Mouse (Mus musculus): ENCODE data around the gene Kdsr. TPM values are rescaled to one million over a fixed set of nuclear protein-coding genes. Genes with fewer than 3 reads are reported as not detected.

The Kdsr gene
- 10 to 100 TPM; 24.0 to 24.8 TPM for total RNA-seq (2021)
- long read RNA-seq, experiment 1, full-length matches to known transcripts = 13 of 15 reads
- long read RNA-seq, experiment 1, partial matches to known transcripts = 0 of 15 reads
- long read RNA-seq, experiment 1, other reads (novel, unspliced or antisense) = 2 of 15 reads
- long read RNA-seq, experiment 2, full-length matches to known transcripts = 21 of 22 reads
- long read RNA-seq, experiment 2, partial matches to known transcripts = 0 of 22 reads
- long read RNA-seq, experiment 2, other reads (novel, unspliced or antisense) = 1 of 22 reads

DNA sequence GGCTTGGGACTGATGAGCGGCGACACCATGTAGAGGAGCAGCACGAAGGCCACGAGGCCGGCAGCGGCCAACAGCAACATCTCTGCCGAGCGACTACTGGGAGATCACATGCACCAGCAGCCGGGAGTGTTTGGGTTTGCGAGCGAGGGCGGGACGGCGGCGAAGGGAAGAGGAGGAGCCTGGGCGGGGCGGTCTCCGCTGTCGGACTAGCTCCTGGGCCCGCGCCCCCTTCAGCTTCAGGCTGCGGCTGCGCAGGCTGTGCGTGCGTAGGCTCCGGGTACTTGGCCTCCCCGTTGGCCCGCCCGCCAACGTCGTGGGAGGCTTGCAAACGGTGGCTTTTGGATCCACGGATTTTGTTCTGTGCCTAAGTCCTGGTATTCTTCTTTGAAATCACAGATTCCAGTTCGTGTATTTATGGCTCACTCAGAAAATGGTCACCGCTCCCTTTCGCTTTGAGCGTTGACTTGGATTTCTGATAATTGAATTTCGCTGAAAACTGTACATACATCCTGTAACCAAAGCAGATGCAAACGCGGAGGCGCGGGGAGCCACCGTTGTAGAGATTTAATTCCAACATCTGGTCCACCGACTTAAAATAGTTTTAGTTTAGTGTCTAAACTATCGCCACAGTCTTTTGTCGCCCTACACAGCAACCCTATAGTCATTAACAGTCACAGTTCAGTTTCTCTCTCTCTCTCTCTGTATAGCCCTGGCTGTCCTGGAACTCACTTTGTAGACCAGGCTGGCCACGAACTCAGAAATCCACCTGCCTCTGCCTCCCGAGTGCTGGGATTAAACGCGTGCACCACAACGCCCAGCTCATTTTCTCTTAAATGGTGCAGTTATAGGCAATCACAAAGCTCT lies at the start of gene Kdsr:
TSS of gene Kdsr (minus strand) at position 156 of the 864 bp plus-strand sequence.
- peak; percentile 98 to 99 for DNase-seq (ENCODE audit: low spot score in 2 of 2)
- intact Hi-C loops (cut with DNase I) = no loop called here

DNA sequence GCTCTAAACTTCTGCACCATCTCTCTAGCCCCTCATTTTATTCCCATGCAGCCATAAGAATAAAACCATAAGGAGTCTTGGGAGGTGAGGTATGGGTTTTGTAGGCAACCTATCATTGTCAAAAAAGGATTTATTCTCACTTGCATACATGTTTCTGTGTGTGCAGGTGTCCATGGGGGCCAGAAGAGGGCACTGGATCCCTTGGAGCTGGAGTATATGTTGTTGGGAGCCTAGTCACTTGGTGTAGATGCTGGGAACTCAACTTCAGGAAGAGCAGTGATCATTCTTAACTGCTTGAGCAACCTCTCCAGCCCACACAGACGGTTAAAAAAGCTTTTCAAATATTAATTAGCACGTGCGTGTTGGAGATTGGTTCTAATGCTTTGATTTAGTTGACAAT lies 40.4 kb upstream of the Kdsr start:
- intact Hi-C loops (cut with DNase I) = no loop called here
- no peak for DNase-seq (ENCODE audit: low spot score in 2 of 2)

GRCm38 (mm10) chr1:106799406-106799805 lies 39.9 kb upstream of the Kdsr start:
- DNase-seq (ENCODE audit: low spot score in 2 of 2) = no peak
- intact Hi-C loops (cut with DNase I) = no loop called here

DNA sequence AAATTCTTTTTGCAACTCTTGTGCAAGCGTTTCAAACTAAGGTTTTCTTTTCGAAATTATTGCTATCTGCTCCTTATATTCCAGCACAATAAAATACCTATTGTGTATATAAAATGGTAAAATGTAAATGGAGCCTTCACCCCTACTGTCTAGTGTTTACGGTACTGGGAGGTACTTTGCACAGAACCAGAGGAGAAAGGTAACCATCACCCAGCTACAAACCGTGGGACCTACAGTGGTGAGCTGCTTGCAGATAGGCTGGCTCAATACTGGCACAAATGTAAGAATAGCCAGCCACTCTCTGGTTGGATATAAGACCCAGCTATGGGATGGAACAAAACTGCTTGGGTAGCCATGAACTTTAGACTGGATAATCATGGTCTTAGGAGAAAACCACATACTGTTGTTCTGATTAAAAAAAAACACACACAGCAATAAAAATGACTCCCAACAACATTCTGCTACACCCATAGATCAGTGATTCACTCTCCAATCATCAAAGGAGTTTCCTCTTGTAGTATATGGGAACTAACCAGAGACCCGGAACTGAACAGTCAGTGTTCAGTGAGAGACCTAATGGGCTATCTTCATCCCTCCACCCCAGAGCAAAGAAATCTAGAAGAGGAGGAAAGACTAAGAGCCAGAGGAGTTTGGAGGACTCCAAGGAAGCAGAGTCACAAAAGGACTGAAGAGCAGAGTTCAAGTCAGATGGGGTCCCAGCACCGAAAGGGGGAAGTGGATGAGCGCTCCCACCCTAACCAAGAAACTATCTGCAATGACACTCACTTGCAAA lies 37.7 kb upstream of the Kdsr start:
- intact Hi-C loops (cut with DNase I) = no loop called here

GRCm38 (mm10) chr1:106796542-106796924 lies 37.0 kb upstream of the Kdsr start, which contains the start of gene Vps4b:
Gene Vps4b (minus strand): TSS chr1:106796728.
- intact Hi-C loops (cut with DNase I) = no loop called here
- DNase-seq (ENCODE audit: low spot score in 2 of 2) = peak; percentile 93 to 94

More for the DNA sequence above, 37.7 kb upstream of the Kdsr start:
- DNase-seq (ENCODE audit: low spot score in 2 of 2) = peak in 1 of 2 experiments; percentile 3

- DNase-seq (ENCODE audit: low spot score in 2 of 2) = peak in 1 of 2 experiments; percentile 10
- intact Hi-C loops (cut with DNase I) = no loop called here
Observed at GRCm38 (mm10) chr1:106795634-106796541, 36.4 kb upstream of the Kdsr start.

GRCm38 (mm10) chr1:106774896-106775295 lies 15.4 kb upstream of the Kdsr start:
- DNase-seq (ENCODE audit: low spot score in 2 of 2) = no peak
- intact Hi-C loops (cut with DNase I) = no loop called here

GRCm38 (mm10) chr1:106774092-106774491 lies 14.6 kb upstream of the Kdsr start:
- intact Hi-C loops (cut with DNase I) = no loop called here
- DNase-seq (ENCODE audit: low spot score in 2 of 2) = no peak

- intact Hi-C loops (cut with DNase I) = no loop called here
- no peak for DNase-seq (ENCODE audit: low spot score in 2 of 2)
Observed at GRCm38 (mm10) chr1:106768773-106769172, 9.2 kb upstream of the Kdsr start.

DNA sequence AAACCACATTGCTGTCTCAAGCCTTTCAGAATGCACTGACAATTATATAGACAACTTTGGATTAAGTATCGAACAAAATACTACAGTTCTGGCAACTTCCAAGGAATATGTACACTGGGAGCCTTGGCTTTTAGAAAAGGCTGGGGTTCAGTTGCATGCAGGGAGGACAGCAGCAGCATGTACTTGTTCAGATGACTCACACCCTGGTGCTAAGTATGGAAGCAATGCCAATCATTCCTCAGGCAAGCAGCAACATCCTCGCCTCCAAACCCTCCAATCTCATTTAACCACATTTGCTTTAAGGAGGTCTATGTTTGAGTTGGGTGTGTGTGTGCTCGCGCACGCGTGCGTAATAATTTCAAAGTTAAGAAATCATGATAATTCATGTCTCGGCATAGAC lies 6.2 kb upstream of the Kdsr start:
- intact Hi-C loops (cut with DNase I) = no loop called here
- peak; percentile 8 to 32 for DNase-seq (ENCODE audit: low spot score in 2 of 2)

DNA sequence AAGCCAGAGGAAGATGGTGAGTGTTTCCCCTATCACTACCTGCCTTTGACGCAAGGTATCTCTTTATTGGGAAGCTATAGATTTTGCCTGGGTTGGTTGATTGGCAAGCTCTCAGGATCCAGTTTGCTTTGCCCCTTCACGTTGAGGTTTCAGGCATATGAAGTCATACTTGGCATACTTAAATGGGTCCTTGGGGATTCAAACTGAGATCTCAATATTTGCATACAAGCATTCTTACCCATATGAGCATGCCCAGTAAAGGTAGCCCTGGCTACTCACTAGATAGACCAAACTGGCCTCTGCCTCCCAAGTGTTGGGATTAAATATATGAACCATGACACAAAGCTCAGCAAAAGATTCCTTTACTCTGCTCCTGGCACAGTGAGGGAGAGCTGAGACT lies 5.3 kb upstream of the Kdsr start:
- no peak for DNase-seq (ENCODE audit: low spot score in 2 of 2)
- intact Hi-C loops (cut with DNase I) = no loop called here

DNA sequence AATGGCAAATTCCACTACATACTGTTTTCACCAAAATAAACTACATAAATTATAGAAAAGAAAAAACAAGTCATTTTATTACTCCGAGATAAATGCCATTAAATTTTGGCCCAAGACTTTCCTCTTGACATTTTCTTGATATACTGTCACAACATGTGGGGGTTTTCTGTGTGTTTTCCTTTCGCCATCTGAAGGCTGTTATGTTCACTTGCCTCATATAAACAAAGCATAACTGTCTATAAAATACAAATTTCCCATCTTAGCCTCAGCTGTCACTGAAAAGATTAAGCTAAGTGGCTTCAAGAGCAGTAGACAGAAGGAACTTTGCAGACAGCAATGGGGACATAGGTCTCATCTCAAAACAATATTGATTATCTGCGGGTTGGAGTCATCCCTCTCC lies 4.8 kb upstream of the Kdsr start:
- DNase-seq (ENCODE audit: low spot score in 2 of 2) = no peak
- intact Hi-C loops (cut with DNase I) = no loop called here

- DNase-seq (ENCODE audit: low spot score in 2 of 2) = no peak
- intact Hi-C loops (cut with DNase I) = no loop called here
Observed at GRCm38 (mm10) chr1:106760750-106761149, 1.2 kb upstream of the Kdsr start.

- DNase-seq (ENCODE audit: low spot score in 2 of 2) = peak; percentile 18 to 51
- intact Hi-C loops (cut with DNase I) = no loop called here
Observed at GRCm38 (mm10) chr1:106758734-106759571, 574 bp downstream of the Kdsr start.

- DNase-seq (ENCODE audit: low spot score in 2 of 2) = no peak
- intact Hi-C loops (cut with DNase I) = no loop called here
Observed at GRCm38 (mm10) chr1:106756633-106757032, 2.9 kb downstream of the Kdsr start.

DNA sequence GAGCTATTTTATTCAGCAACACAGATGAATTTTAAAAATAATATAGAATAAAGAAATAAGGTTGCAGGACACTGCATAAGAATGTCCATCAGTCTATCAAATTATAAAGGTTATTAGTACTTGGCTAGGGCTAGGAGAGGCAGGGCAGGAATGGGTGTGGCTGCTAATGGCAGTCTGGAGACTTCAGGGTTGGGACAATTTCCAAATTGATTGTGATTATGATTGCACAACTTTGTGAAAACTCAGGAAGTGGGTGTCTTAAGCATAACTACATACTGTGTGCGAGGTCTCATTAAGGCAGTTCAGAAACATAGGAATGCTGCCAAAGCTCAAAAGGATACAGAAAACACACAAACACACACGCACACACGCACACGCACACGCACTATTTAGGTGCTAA lies 7.5 kb downstream of the Kdsr start:
- intact Hi-C loops (cut with DNase I) = no loop called here
- no peak for DNase-seq (ENCODE audit: low spot score in 2 of 2)

DNA sequence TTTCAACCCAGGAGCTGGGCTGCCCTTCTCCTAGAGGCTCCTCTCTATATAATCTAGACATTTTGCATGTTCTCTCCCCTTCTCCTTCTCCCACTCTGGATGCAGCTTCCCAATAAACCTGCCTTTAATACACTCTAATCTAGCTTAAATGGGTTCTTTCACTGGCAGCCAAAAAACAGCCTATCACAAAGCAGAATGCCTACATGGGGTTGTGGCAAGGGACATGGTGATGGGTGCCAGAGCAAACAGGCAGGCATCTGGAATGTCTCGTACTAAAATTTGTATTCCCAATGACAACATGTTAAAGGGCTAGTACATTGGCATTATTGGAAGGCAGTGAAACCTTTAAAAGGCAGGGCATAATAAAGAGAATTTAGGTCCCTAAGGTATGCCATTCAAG lies 8.9 kb downstream of the Kdsr start:
- DNase-seq (ENCODE audit: low spot score in 2 of 2) = no peak
- intact Hi-C loops (cut with DNase I) = no loop called here
